Mouse (Mus musculus) cerebellum, adult 18-20 months (tissue): ENCODE results near the gene Tmem53.

Experiments
- DNase-seq, 2 experiments: peaks; one replicate each; pipeline ENCODE4 v3.0.0; 2021

The Tmem53 gene

GRCm38 (mm10) chr4:117251801-117252316 is at the start of gene Tmem53, which contains the start of gene Armh1:
Tmem53 (plus strand) TSS chr4:117251951.
Armh1 (minus strand) TSS chr4:117252125.
- peak; percentile 73 to 79 for DNase-seq

GRCm38 (mm10) chr4:117202046-117202991 is 49.4 kb upstream of the Tmem53 start:
- DNase-seq = peak; percentile 31 to 48

GRCm38 (mm10) chr4:117202992-117203354 is 48.8 kb upstream of the Tmem53 start:
- DNase-seq = no peak

GRCm38 (mm10) chr4:117209592-117209991 is 42.2 kb upstream of the Tmem53 start:
- no peak for DNase-seq

- DNase-seq = peak; percentile 58 to 66
Observed at GRCm38 (mm10) chr4:117210147-117211074, 41.3 kb upstream of the Tmem53 start.

- DNase-seq = no peak
Observed at GRCm38 (mm10) chr4:117214250-117214649, 37.5 kb upstream of the Tmem53 start.

- no peak for DNase-seq
Observed at GRCm38 (mm10) chr4:117217029-117217428, 34.7 kb upstream of the Tmem53 start.

- peak; percentile 29 to 49 for DNase-seq
Observed at GRCm38 (mm10) chr4:117218517-117219219, 33.1 kb upstream of the Tmem53 start.

- DNase-seq = no peak
Observed at GRCm38 (mm10) chr4:117220741-117221515, 30.8 kb upstream of the Tmem53 start.

GRCm38 (mm10) chr4:117221836-117222235 is 29.9 kb upstream of the Tmem53 start:
- DNase-seq = no peak

- DNase-seq = no peak
Observed at GRCm38 (mm10) chr4:117223001-117223400, 28.8 kb upstream of the Tmem53 start.

- no peak for DNase-seq
Observed at GRCm38 (mm10) chr4:117224122-117224521, 27.6 kb upstream of the Tmem53 start.

- DNase-seq = no peak
Observed at GRCm38 (mm10) chr4:117225250-117225649, 26.5 kb upstream of the Tmem53 start.

GRCm38 (mm10) chr4:117229590-117229989 is 22.2 kb upstream of the Tmem53 start:
- no peak for DNase-seq

GRCm38 (mm10) chr4:117230331-117230730 is 21.4 kb upstream of the Tmem53 start:
- no peak for DNase-seq

- no peak for DNase-seq
Observed at GRCm38 (mm10) chr4:117231208-117231607, 20.5 kb upstream of the Tmem53 start.

- DNase-seq = no peak
Observed at GRCm38 (mm10) chr4:117234166-117234741, 17.5 kb upstream of the Tmem53 start.

GRCm38 (mm10) chr4:117235822-117236221 is 15.9 kb upstream of the Tmem53 start:
- DNase-seq = no peak

- DNase-seq = no peak
Observed at GRCm38 (mm10) chr4:117239153-117239552, 12.6 kb upstream of the Tmem53 start.

GRCm38 (mm10) chr4:117240867-117241266 is 10.9 kb upstream of the Tmem53 start:
- peak in 1 of 2 experiments; percentile 8 for DNase-seq

- no peak for DNase-seq
Observed at GRCm38 (mm10) chr4:117250982-117251381, 769 bp upstream of the Tmem53 start.
